Mouse (Mus musculus) WW6 (cell line): ENCODE data around the gene Eomes.

Experiments used
- DNase-seq: peaks from one replicate; pipeline ENCODE4 v3.0.0-alpha.2; 2013; ENCODE audit warnings: low read depth, low spot score

The Eomes gene

GRCm38 (mm10) chr9:118477961-118478360 lies at the start of gene Eomes:
Gene Eomes (plus strand): TSS chr9:118478212.
- no peak for DNase-seq

GRCm38 (mm10) chr9:118444809-118445208 lies 33.2 kb upstream of the Eomes start:
- DNase-seq = no peak

GRCm38 (mm10) chr9:118449336-118449735 lies 28.7 kb upstream of the Eomes start:
- DNase-seq = no peak

- no peak for DNase-seq
These were observed 24.6 kb upstream of the Eomes start for GRCm38 (mm10) chr9:118453427-118453826.

GRCm38 (mm10) chr9:118455188-118455845 lies 22.7 kb upstream of the Eomes start:
- DNase-seq = no peak

- DNase-seq = no peak
These were observed 21.6 kb upstream of the Eomes start for GRCm38 (mm10) chr9:118456405-118456804.

- no peak for DNase-seq
These were observed 20.0 kb upstream of the Eomes start for GRCm38 (mm10) chr9:118458039-118458438.

GRCm38 (mm10) chr9:118464031-118464430 lies 14.0 kb upstream of the Eomes start:
- DNase-seq = no peak

GRCm38 (mm10) chr9:118468301-118468700 lies 9.7 kb upstream of the Eomes start:
- DNase-seq = no peak

- no peak for DNase-seq
These were observed 8.7 kb upstream of the Eomes start for GRCm38 (mm10) chr9:118469272-118469671.

GRCm38 (mm10) chr9:118471296-118471695 lies 6.7 kb upstream of the Eomes start:
- DNase-seq = no peak

GRCm38 (mm10) chr9:118476211-118476765 lies 1.7 kb upstream of the Eomes start:
- DNase-seq = no peak

- DNase-seq = no peak
These were observed 1.2 kb upstream of the Eomes start for GRCm38 (mm10) chr9:118476766-118477271.

- no peak for DNase-seq
These were observed 606 bp upstream of the Eomes start for GRCm38 (mm10) chr9:118477281-118477931.

GRCm38 (mm10) chr9:118478458-118478838 lies 436 bp downstream of the Eomes start:
- no peak for DNase-seq

- DNase-seq = no peak
These were observed 961 bp downstream of the Eomes start for GRCm38 (mm10) chr9:118478839-118479507.

- no peak for DNase-seq
These were observed 1.7 kb downstream of the Eomes start for GRCm38 (mm10) chr9:118479508-118480291.

GRCm38 (mm10) chr9:118480292-118480690 lies 2.3 kb downstream of the Eomes start:
- DNase-seq = no peak

GRCm38 (mm10) chr9:118482210-118482609 lies 4.2 kb downstream of the Eomes start:
- no peak for DNase-seq

GRCm38 (mm10) chr9:118486361-118487095 lies 8.5 kb downstream of the Eomes start:
- no peak for DNase-seq

GRCm38 (mm10) chr9:118487096-118487395 lies 9.0 kb downstream of the Eomes start:
- no peak for DNase-seq
